Mouse (Mus musculus): ENCODE data around the gene Pbx2. TPM values are rescaled to one million over a fixed set of nuclear protein-coding genes. Genes with fewer than 3 reads are reported as not detected.

Pbx2 gene
- total and polyA plus RNA-seq, 2 experiments from 2014 or later: 7.5 to 63.1 TPM

DNA sequence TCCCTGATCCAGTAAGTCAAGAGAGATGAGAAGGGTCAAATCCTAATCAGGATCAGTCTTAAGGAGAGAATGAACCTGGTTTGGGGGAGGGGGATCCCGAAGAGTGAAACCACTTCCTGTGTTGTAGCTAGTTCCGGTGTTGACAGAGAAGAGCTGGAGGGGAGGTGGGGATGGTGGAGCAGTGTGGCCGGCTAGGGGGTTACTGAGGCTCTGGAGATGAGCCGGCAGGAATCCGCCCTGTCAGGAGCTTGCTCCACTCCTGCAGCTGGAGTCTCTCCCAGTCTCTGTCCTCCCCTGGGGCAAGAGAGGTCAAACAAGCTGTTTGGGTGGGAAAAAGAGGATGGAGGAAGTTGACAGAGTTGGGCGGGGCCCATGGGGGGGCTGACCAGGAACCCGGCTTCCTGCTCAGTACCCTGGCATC lies 1.4 kb upstream of the Pbx2 start, which contains the start of gene Gpsm3:
Gene Gpsm3 (plus strand): TSS at position 126 of the 421 bp plus-strand sequence.
- H3K4me3 ChIP-seq (ENCODE audit: low read length): no peak within 1 kb of the TSS
- H3K27me3 ChIP-seq (ENCODE audit: insufficient read depth, low read length): no peaks in the 10 kb centered on the region
- no peak for TF ChIP-seq CTCF (IDR thresholded peaks at IDR 0.05; ENCODE audit: low read depth)
- H3K36me3 ChIP-seq (ENCODE audit: insufficient read depth, low read length): 0 out of 2 replicates have a peak, but pooled peaks cover 2% of the 10 kb centered on the region
- ATAC-seq (no peak), DNase-seq (ENCODE audit: low spot score) (no peak)
- WGBS: 27% methylated on average over 7 of the region's 7 CpGs
- H3K27ac ChIP-seq: peak within 1 kb of the TSS; percentile 96; the same call in 1 of the 2 replicates
- H3K9me3 ChIP-seq (ENCODE audit: low read length): no peaks in the 10 kb centered on the region
- peaks cover 25% of the 10 kb centered on the region for H3K4me1 ChIP-seq (ENCODE audit: insufficient read depth, low read length)
- H3K4me2 ChIP-seq (ENCODE audit: low read depth, low read length): peak within 1 kb of the TSS; percentile 11; the same call in 1 of the 2 replicates
- no peak within 1 kb of the TSS for H3K9ac ChIP-seq (replicated peaks; ENCODE audit: low read length)

DNA sequence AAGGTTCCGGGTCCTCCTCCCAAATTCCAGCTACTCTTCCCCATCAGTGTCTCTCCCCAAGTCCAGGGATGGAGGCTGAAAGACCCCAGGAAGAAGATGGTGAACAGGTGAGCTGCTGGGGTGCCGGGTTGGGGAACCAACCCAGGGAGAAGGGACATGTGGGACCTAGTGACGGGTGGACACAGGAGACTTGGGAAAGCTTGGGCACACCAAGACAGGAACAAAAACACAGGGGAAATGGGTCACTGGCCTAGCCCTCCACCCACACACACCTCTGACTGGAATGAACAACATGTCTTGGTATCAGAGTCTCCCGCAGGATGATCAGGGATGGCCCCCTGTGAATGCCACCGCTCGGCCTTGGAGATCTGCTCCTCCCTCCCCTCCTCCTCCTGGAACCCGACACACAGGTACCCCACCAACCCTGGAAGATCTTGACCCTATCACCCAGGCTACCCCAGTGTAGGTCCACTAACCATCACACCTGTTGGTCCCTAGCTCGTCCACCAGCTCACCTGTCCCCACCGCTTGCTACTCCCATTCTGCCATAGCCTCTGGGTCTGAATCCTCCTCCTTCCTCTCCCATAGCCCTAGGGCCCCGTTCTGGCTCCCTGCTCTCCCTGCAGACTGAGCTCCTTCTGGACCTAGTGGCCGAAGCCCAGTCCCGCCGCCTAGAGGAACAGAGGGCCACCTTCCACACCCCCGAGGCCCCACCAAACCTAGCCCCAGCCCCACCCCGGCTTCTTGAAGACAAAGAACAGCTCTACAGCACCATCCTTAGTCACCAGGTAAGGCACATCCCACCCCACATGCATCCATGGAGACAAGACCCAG lies 695 bp upstream of the Pbx2 start:
- no peak for TF ChIP-seq CTCF (IDR thresholded peaks at IDR 0.05; ENCODE audit: low read depth)
- 66% methylated on average over 13 of the region's 15 CpGs for WGBS
- Histone ChIP-seq H3K27ac (peak overlapping the region; percentile 96; the same call in 1 of the 2 replicates), H3K4me3 (ENCODE audit: low read length) (no peak overlapping the region), H3K4me2 (ENCODE audit: low read depth, low read length) (0 out of 2 replicates have a peak overlapping the region, but pooled peaks have one; percentile 11), H3K9ac (replicated peaks; ENCODE audit: low read length) (no peak overlapping the region), H3K36me3 (ENCODE audit: insufficient read depth, low read length) (peaks cover 9% of the 10 kb centered on the region; the same call in 1 of the 2 replicates), H3K27me3 (ENCODE audit: insufficient read depth, low read length) (no peaks in the 10 kb centered on the region), H3K4me1 (ENCODE audit: insufficient read depth, low read length) (peaks cover 25% of the 10 kb centered on the region), H3K9me3 (ENCODE audit: low read length) (no peaks in the 10 kb centered on the region)
- ATAC-seq (no peak), DNase-seq (ENCODE audit: low spot score) (no peak)

DNA sequence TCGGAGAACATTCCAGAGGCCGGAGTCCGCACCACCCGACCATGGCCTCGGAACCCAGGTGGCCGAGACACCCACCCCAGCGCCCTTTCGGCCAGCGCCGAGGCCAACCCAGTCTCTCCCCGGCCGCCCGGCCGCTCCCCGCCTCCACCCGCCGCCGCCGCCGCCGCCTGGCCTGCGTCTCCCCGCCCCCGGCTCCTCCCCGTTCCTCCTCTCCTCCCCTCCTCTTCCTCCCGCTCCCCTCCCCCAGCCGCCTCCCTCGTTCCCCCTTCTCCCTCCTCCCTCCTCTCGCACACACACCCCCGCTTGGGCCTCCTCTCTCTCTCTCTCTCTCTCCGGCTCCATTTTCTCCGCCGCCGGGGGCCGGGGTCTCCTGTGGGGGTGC lies 919 bp downstream of the Pbx2 start:
- peak overlapping the region; percentile 96 for H3K9ac ChIP-seq (replicated peaks; ENCODE audit: low read length)
- H3K27me3 ChIP-seq (ENCODE audit: insufficient read depth, low read length): no peaks in the 10 kb centered on the region
- DNase-seq (ENCODE audit: low spot score): peak; percentile 92
- ATAC-seq: peak; percentile 50
- no peaks in the 10 kb centered on the region for H3K9me3 ChIP-seq (ENCODE audit: low read length)
- no peak for TF ChIP-seq CTCF (IDR thresholded peaks at IDR 0.05; ENCODE audit: low read depth)
- H3K4me2 ChIP-seq (ENCODE audit: low read depth, low read length): peak overlapping the region; percentile 97
- peaks cover 25% of the 10 kb centered on the region for H3K4me1 ChIP-seq (ENCODE audit: insufficient read depth, low read length)
- H3K36me3 ChIP-seq (ENCODE audit: insufficient read depth, low read length): peaks cover 22% of the 10 kb centered on the region; the same call in 1 of the 2 replicates
- 2% methylated on average over 26 of the region's 35 CpGs for WGBS
- H3K4me3 ChIP-seq (ENCODE audit: low read length): peak overlapping the region; percentile 85
- peak overlapping the region; percentile 96 for H3K27ac ChIP-seq

DNA sequence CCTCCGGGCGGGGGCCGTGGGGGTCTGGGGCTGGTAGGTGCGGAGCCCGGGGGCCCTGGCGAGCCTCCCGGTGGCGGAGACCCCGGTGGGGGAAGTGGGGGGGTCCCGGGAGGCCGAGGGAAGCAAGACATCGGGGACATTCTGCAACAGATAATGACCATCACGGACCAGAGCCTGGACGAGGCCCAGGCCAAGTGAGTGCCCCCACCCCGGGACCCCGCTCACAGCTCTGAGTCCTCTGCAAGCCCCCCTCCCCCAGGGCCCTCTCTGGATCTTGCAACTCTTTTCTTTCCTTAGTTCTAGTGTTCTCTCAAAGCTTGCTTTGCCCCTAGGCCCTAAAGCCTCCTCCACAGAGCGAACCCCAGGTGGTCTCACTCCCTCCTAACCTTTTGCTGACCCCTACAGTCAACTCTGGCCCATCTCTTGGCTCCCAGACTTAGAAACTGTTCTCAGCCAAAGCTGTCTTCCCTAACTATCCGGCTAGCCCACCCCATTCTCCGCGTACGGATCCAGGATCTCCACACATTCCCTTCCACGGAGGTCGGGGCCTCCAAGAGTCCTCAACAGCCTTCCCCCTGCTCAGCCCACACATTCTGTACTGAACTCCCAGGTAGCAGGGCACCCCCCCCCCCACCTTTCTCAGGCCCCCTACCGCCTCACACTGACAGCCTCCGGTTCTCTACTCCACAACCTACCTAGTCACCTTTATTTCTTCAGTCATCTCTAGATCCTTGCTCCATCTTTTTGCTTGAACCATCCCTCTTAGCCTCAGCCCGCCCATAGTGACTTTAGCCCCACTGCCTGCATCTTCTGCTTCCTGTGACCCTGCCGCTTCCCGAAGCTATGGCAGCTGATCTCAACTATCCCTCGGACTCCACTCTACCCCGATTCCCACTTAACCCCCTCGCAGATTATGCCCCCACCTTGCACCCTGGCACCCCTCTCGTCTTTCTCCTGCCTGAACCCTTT lies 1.8 kb downstream of the Pbx2 start:
- peak overlapping the region; percentile 97 for H3K4me2 ChIP-seq (ENCODE audit: low read depth, low read length)
- peaks cover 22% of the 10 kb centered on the region; the same call in 1 of the 2 replicates for H3K36me3 ChIP-seq (ENCODE audit: insufficient read depth, low read length)
- peak overlapping the region; percentile 96 for H3K9ac ChIP-seq (replicated peaks; ENCODE audit: low read length)
- no peaks in the 10 kb centered on the region for H3K9me3 ChIP-seq (ENCODE audit: low read length)
- peak overlapping the region; percentile 85 for H3K4me3 ChIP-seq (ENCODE audit: low read length)
- no peaks in the 10 kb centered on the region for H3K27me3 ChIP-seq (ENCODE audit: insufficient read depth, low read length)
- peak; percentile 21 for ATAC-seq
- TF ChIP-seq CTCF (IDR thresholded peaks at IDR 0.05; ENCODE audit: low read depth): no peak
- peak overlapping the region; percentile 96 for H3K27ac ChIP-seq
- peak; percentile 58 for DNase-seq (ENCODE audit: low spot score)
- H3K4me1 ChIP-seq (ENCODE audit: insufficient read depth, low read length): peaks cover 25% of the 10 kb centered on the region
- WGBS: 2% methylated on average over 31 of the region's 32 CpGs

DNA sequence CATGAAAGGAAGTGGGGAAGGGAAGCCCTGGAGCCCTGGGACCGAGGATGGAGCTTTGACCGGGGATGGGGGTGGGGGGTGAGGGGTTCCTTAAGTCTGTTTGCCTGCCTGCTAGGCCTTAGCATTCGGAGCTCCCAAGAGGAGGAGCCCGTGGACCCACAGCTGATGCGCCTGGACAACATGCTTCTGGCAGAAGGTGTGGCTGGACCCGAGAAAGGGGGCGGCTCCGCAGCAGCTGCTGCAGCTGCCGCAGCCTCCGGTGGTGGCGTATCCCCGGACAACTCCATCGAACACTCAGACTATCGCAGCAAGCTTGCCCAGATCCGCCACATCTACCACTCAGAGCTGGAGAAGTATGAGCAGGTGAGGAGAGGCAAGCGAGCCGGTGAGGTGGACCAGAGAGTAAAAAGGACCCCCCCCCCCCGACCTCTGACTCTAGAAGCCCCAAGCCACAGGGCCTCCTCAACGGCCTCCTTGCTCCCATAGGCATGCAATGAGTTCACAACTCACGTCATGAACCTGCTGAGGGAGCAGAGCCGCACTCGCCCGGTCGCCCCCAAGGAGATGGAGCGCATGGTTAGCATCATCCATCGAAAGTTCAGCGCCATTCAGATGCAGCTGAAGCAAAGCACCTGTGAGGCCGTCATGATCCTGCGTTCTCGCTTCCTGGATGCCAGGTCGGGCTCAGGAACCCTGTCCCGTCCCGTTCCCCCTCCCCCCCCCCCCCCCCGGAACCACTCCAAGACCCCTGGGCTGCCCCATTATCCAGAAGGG lies 2.9 kb downstream of the Pbx2 start:
- Histone ChIP-seq H3K4me1 (ENCODE audit: insufficient read depth, low read length) (peaks cover 25% of the 10 kb centered on the region), H3K4me2 (ENCODE audit: low read depth, low read length) (peak overlapping the region; percentile 97), H3K9me3 (ENCODE audit: low read length) (no peaks in the 10 kb centered on the region), H3K27ac (peak overlapping the region; percentile 96), H3K27me3 (ENCODE audit: insufficient read depth, low read length) (no peaks in the 10 kb centered on the region), H3K36me3 (ENCODE audit: insufficient read depth, low read length) (peaks cover 22% of the 10 kb centered on the region; the same call in 1 of the 2 replicates), H3K9ac (replicated peaks; ENCODE audit: low read length) (peak overlapping the region; percentile 96), H3K4me3 (ENCODE audit: low read length) (peak overlapping the region; percentile 85)
- no peak for ATAC-seq
- DNase-seq (ENCODE audit: low spot score): peak; percentile 54
- TF ChIP-seq CTCF (IDR thresholded peaks at IDR 0.05; ENCODE audit: low read depth): peak; percentile 22
- 43% methylated on average over 33 of the region's 34 CpGs for WGBS
